Mouse (Mus musculus) heart, postnatal 36 days (tissue): Measurements from ENCODE around the gene Ubtd2. TPM values are rescaled to one million over a fixed set of nuclear protein-coding genes. Genes with fewer than 3 reads are reported as not detected.
A peak's percentile ranks its signal among the peaks of the same experiment; 100 is the strongest.

Experiments
- DNase-seq, 2 experiments: peaks; one replicate each; pipeline ENCODE4 v3.0.0; 2021 to 2022
- intact Hi-C: fragments of 180-260 bp; cut with DNase I; formaldehyde crosslinking; loops from one replicate; pipeline ENCODE4 v1.15.1; 2025
- total RNA-seq, 2 experiments: library from RNA; stranded (reverse); gene quantifications; 2 replicates each; pipeline ENCODE4 v1.2.3; 2021

Ubtd2 gene
- total RNA-seq, 2 experiments from 2014 or later: 4.7 to 7.0 TPM

DNA sequence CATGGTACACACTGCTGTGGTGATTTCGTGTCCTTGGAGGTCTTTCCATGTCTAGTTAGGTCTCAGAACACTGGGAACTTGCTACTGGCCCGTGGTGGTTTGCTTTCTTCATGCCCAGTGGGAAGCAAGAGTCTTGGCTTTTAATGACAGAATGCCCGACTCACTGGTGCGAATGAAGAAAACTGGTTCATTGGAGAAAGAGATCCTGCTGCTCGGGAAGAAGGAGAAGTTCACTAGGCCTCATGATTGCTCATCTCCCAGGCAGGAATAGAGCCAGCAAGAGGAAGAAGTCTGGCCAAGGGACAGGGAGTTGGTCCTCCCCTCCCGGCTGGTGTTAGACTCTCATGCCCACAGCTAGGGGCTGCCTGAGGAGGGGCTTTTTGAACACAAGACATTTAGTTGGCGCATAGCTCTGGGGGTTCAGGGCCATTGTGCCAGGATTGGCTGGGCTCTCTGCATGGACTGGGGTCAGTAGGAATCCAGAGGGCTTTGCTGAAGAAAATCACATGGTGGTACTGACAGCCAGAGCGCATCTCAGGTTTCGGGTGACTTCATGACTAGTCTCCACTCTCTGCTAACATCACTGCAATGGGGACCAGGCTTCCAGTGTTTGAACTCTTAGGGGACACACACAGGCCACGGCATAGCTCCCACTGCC lies 101.3 kb downstream of the Ubtd2 start:
- intact Hi-C loops: loop anchor here (5.0 kb wide), 1 partner anchor 606 kb away; the partner anchor contains the start of gene Npm1
- DNase-seq: no peak

DNA sequence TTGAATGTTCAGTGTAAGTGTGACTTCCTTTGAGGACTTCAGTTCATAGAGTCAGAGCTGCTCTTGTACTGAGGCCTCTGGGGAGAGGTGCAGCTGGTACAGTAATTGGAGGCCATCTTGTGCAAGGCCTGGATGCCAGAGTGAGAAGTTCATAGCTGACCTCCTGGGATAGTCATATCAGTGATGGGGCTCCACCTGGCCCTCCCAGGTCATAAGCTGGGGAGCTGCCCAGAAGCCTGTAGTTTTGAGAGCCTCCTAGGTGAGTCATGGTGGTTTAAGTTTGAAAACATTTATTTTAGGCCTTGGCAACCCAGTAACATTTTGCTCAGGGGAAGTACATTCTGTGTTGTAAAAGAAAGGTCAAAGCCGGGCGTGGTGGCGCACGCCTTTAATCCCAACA lies 102.9 kb downstream of the Ubtd2 start:
- intact Hi-C loops: loop anchor here (5.0 kb wide), 1 partner anchor 604 kb away; the partner anchor contains the start of gene Npm1
- no peak for DNase-seq

DNA sequence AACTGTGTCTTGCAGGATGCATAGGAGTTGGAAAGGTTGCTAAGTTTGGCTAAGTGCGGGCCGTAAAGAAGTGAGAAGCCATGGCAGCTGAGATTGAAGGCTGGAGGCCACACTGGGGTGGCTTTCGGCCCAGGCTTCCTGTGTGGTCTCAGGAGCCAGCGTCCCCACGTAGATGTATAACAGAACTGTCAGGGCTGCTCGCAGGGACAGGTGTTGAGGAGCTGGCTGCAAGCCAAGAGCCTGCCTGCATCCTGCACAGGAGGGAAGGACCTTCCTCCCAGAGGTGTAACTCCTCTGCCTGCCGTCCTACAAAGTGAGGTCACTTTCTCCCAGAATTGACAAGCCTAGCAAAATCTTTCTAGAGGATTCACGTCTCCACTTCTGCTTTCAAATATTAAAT lies 103.5 kb downstream of the Ubtd2 start:
- peak in 1 of 2 experiments; percentile 51 for DNase-seq
- intact Hi-C loops: loop anchor here (5.0 kb wide), 1 partner anchor 604 kb away; the partner anchor contains the start of gene Npm1

DNA sequence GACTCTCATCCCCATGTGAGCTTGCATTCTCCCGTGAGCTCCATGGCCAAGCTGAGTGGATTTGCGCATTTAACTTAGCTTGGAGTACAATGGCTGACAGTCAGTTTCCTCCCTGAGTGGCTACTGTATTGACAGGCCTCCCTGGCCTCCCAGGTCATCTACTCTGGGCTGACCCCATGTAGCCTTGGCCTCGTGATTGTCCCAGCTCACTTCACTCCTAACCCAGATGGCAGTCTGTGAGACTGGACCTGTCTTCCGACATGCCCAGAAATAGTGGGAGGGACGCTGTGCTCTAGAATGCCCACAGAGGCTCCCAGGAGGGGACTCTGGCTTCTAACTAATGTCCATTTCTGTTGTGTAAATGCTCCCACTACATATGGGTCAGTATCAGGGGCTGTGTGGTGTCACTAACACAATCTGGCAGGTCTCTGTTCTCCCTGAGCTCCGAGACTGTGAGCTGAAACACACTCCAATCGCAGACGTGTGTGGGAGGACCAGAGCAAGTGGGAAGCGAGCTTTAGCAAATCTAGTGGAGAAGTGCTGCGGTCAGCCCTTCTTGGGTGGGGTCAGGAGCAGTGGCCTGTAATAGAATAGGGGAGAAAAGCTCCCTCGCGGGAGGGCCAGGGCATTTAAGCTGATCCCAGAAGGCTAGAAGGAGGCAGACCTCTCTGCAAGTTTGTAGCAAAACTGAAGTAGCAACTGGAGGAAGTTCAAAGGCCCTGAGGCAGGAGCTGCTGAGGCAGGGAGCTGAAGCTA lies 105.0 kb downstream of the Ubtd2 start:
- intact Hi-C loops: no loop called here
- DNase-seq: peak in 1 of 2 experiments; percentile 18

DNA sequence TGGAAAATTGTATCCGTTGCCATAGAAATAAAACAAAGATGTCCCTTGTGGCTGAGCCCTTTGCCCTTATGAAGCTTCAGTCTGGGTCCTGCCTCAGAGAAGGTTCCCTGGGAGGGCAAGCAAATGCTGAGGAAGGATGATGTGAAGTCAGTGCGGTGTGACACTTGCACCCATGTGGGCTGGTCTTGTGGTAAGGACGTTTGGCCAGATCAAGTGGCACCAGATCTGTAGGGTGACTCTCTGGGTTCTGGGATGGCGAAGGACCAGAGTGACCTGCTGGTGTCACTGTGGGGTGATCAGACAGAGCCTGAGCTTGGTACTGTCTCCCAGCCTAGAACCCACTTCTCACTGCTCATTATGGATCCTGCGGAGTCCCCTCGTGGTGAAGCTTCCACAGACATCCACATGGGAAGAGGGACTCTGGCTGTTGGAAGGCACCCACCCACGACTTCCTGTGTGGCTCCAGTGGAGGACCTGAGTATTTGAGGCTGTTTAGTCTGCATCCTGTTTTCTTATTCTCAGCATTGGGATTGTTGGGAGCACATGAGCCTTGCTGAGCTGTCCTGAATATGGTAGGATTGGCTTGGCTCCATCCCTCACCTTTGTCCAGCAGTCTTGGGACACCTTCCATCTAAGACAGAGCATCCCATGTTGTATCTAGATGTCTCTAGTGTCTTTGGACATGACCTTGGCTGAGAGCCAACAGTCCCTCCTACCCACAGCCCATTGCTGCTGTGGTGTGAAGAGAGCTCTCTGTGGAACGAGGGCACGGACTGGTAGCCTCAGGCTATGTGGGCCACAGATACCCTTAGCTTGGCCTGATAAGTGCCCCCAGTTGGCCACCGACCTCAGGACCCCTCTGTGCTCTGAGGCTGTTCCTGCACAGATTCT lies 106.5 kb downstream of the Ubtd2 start:
- DNase-seq: peak; percentile 13 to 29
- intact Hi-C loops: no loop called here

DNA sequence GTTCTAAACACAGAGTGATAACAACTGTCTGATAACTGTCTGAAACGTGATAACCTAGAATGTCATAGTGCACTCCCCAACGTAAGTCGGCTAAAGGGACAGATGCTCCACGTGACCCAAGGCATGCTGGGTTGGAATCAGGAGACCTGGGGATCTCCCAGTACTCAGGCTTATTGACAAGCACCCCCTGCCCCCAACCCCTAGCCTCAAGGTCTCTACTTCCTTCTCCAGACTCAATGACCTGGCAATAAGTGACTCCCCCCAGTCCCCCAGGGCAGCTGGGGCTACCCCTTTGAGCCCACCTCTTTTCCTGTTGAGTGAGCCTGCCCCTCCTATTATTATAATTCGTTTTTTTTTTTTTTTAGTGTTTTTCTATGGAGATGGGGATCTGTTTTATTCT lies 107.5 kb downstream of the Ubtd2 start:
- intact Hi-C loops: no loop called here
- peak in 1 of 2 experiments; percentile 4 for DNase-seq

DNA sequence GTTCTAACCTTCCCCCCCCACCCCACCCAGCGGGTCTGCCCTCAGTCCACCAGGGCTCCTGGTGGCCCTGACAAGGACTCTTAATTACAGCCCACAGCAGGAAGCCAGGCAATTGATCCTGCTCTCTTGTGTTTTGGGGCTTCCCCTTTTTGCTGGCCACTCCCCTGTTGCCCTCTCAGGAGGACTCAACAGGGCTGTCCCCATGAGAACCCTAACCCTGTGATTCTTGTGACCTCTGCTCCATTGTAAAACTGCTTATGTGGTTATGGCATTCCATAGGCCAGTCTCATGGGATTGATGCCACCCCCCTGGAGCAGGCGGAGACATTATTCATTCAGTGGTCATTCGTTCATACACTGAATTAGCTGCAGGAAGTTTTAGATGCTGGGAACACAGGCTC lies 108.5 kb downstream of the Ubtd2 start:
- intact Hi-C loops: no loop called here
- no peak for DNase-seq

DNA sequence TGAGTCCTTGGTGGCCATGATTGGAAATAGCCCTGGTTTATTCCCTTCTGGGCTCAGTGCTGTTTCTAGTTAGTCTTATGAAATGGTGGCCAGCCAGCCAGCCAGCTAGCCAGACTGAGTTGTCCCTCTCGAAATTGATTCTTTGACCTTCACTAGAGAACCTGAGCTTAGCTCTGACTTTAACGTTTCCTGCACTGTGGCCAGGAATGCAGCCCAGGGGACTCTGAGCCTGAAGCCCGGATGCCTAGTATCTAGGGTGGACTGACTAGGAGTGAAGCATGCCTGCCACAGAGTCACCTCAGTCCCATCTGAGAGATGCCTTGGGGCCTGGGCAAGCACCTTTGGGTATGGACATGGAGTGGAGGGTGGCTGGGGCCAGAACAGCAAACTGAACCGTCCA lies 109.5 kb downstream of the Ubtd2 start:
- intact Hi-C loops: no loop called here

DNA sequence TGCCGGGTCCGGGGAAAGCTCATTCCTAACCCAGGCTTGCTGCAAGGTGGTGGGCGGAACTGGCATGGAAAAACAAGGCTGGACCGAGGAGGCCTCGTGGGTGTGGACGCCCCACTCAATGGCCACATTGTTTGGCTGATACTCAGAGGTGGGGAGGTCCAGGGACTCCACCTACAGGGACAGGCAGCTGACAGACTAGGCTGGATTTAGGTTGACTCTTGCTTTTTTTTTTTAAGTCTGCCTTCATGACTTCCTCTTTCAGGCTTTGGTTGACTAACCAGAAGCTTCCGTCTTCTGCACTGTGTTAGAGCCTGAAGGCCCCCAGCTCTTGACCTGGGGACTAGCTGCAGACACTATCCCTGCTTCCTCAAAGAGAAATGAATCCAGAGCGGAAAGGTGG lies 109.9 kb downstream of the Ubtd2 start:
- intact Hi-C loops: no loop called here
- DNase-seq: peak in 1 of 2 experiments; percentile 56

More for the DNA sequence above, 109.5 kb downstream of the Ubtd2 start:
- no peak for DNase-seq

DNA sequence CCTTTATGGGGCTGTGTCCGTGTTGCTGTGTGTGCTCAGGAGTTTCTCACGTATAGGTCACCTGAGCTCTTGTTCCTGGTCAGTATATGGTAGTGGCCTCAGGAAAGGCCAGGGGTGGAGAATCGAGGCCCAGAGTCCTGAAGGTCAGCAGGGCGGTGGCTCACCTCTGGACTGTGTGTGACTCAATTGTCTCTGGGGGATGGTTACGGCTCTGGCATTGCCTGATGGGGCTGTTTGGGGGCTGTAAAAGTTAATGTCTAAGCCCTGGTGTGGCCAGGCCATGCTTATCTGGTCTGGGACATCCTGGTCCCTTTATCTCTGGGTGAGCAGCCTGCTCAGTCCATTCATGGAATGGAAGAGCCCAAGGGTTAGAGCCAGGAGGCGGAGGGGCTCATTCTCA lies 111.0 kb downstream of the Ubtd2 start:
- no peak for DNase-seq
- intact Hi-C loops: loop anchor here (2.0 kb wide), 1 partner anchor 27 kb away; no protein-coding TSS in a partner anchor

Other genes with a start within 250 kb of the Ubtd2 start
- gene Snrnp25, start 250.0 kb upstream of the Ubtd2 start, total RNA-seq: 10 to 100 TPM; 11.1 to 12.2 TPM
- 10 to 100 TPM; 24.3 to 25.1 TPM for gene Rhbdf1, start 233.1 kb upstream of the Ubtd2 start, total RNA-seq
- gene Mpg, start 228.9 kb upstream of the Ubtd2 start, total RNA-seq: 1 to 10 TPM; 6.7 TPM
- gene Nprl3, start 187.7 kb upstream of the Ubtd2 start, total RNA-seq: 10 to 100 TPM; 26.1 to 28.5 TPM
- gene Hba-x, start 179.0 kb upstream of the Ubtd2 start, total RNA-seq: not detected
- over 10,000 TPM in 1 of 2 experiments, 1,000 to 10,000 TPM in 1; 7,538 to 10,107 TPM for gene Hba-a1, start 171.9 kb upstream of the Ubtd2 start, total RNA-seq
- 1 to 10 TPM in 1 of 2 experiments, not detected in 1; 1.4 TPM for gene Hbq1b, start 168.4 kb upstream of the Ubtd2 start, total RNA-seq
- gene Hba-a2, start 158.9 kb upstream of the Ubtd2 start, total RNA-seq: 1,000 to 10,000 TPM; 7,375 to 9,600 TPM
- gene Hbq1a, start 155.3 kb upstream of the Ubtd2 start, total RNA-seq: under 1 TPM; 0.75 to 0.76 TPM
- 1 to 10 TPM; 4.5 to 6.0 TPM for gene Sh3pxd2b, start 107.5 kb upstream of the Ubtd2 start, total RNA-seq
- under 1 TPM in 1 of 2 experiments, not detected in 1; 0.41 TPM for gene Efcab9, start 76.7 kb downstream of the Ubtd2 start, total RNA-seq
- 1 to 10 TPM; 8.9 to 9.7 TPM for gene Stk10, start 77.9 kb downstream of the Ubtd2 start, total RNA-seq
- gene Fbxw11, start 187.4 kb downstream of the Ubtd2 start, total RNA-seq: 10 to 100 TPM; 49.5 to 51.3 TPM